Mouse (Mus musculus): ENCODE data around the gene Ppp1r14b. TPM values are rescaled to one million over a fixed set of nuclear protein-coding genes. Genes with fewer than 3 reads are reported as not detected.
A peak's percentile ranks its signal among the peaks of the same experiment; 100 is the strongest.

Ppp1r14b gene
- polyA plus RNA-seq, 1 experiment from 2014 or later: 90.8 TPM

- H3K4me1 ChIP-seq: peaks cover 61% of the 10 kb centered on the region
- peaks cover 27% of the 10 kb centered on the region for H3K36me3 ChIP-seq
- WGBS: 52% methylated on average over 21 of the region's 21 CpGs
- peak overlapping the region; percentile 86 for H3K27ac ChIP-seq (replicated peaks)
- DNase-seq (ENCODE audit: low spot score): no peak
- H3K4me3 ChIP-seq: peak overlapping the region; percentile 71
- no peaks in the 10 kb centered on the region for H3K9me3 ChIP-seq (replicated peaks)
- no peaks in the 10 kb centered on the region for H3K27me3 ChIP-seq (ENCODE audit: low read depth, poor library complexity, severe bottlenecking)
These were observed 20.7 kb downstream of the Ppp1r14b start for GRCm38 (mm10) chr19:6995255-6995991.

- peak; percentile 89 for DNase-seq (ENCODE audit: low spot score)
- Histone ChIP-seq H3K9me3 (replicated peaks) (no peaks in the 10 kb centered on the region), H3K4me1 (peaks cover 58% of the 10 kb centered on the region), H3K27me3 (ENCODE audit: low read depth, poor library complexity, severe bottlenecking) (no peaks in the 10 kb centered on the region), H3K36me3 (peaks cover 29% of the 10 kb centered on the region), H3K4me3 (peak within 1 kb of the TSS; percentile 71), H3K27ac (replicated peaks) (peak within 1 kb of the TSS; percentile 86)
- WGBS: under 1% methylated on average over 24 of the region's 24 CpGs
These were observed 21.2 kb downstream of the Ppp1r14b start, which contains the start of the genes Nudt22 and Trpt1 for GRCm38 (mm10) chr19:6996006-6996405. Gene Nudt22 (minus strand): TSS chr19:6996117. Gene Trpt1 (plus strand): TSS chr19:6996131.

- H3K4me3 ChIP-seq: 0 out of 2 replicates have a peak overlapping the region, but pooled peaks have one; percentile 71
- H3K27me3 ChIP-seq (ENCODE audit: low read depth, poor library complexity, severe bottlenecking): no peaks in the 10 kb centered on the region
- DNase-seq (ENCODE audit: low spot score): no peak
- peaks cover 46% of the 10 kb centered on the region for H3K4me1 ChIP-seq
- 0 out of 2 replicates have a peak overlapping the region, but pooled peaks have one; percentile 33 for H3K27ac ChIP-seq (replicated peaks)
- H3K36me3 ChIP-seq: peaks cover 37% of the 10 kb centered on the region
- WGBS: 80% methylated on average over 9 of the region's 9 CpGs
- no peaks in the 10 kb centered on the region for H3K9me3 ChIP-seq (replicated peaks)
These were observed 23.0 kb downstream of the Ppp1r14b start for GRCm38 (mm10) chr19:6997721-6998290.

GRCm38 (mm10) chr19:6999360-7000063 is 24.7 kb downstream of the Ppp1r14b start:
- 96% methylated on average over 19 of the region's 19 CpGs for WGBS

GRCm38 (mm10) chr19:7006892-7007593 is 32.3 kb downstream of the Ppp1r14b start:
- H3K4me3 ChIP-seq: no peak overlapping the region
- 90% methylated on average over 9 of the region's 9 CpGs for WGBS
- no peak for DNase-seq (ENCODE audit: low spot score)
- H3K9me3 ChIP-seq (replicated peaks): no peaks in the 10 kb centered on the region
- H3K27ac ChIP-seq (replicated peaks): no peak overlapping the region
- H3K4me1 ChIP-seq: no peaks in the 10 kb centered on the region
- H3K36me3 ChIP-seq: 0 out of 2 replicates have a peak, but pooled peaks cover 4% of the 10 kb centered on the region
- H3K27me3 ChIP-seq (ENCODE audit: low read depth, poor library complexity, severe bottlenecking): no peaks in the 10 kb centered on the region

More at GRCm38 (mm10) chr19:6999360-7000063, 24.7 kb downstream of the Ppp1r14b start:
- Histone ChIP-seq H3K36me3 (peaks cover 37% of the 10 kb centered on the region), H3K4me3 (no peak overlapping the region), H3K27me3 (ENCODE audit: low read depth, poor library complexity, severe bottlenecking) (no peaks in the 10 kb centered on the region), H3K4me1 (peaks cover 34% of the 10 kb centered on the region), H3K27ac (replicated peaks) (no peak overlapping the region), H3K9me3 (replicated peaks) (no peaks in the 10 kb centered on the region)
- DNase-seq (ENCODE audit: low spot score): no peak

GRCm38 (mm10) chr19:7012426-7012825 is 37.7 kb downstream of the Ppp1r14b start:
- DNase-seq (ENCODE audit: low spot score): no peak
- Histone ChIP-seq H3K9me3 (replicated peaks) (no peaks in the 10 kb centered on the region), H3K4me3 (no peak overlapping the region), H3K36me3 (peaks cover 36% of the 10 kb centered on the region), H3K27ac (replicated peaks) (no peak overlapping the region), H3K27me3 (ENCODE audit: low read depth, poor library complexity, severe bottlenecking) (no peaks in the 10 kb centered on the region), H3K4me1 (no peaks in the 10 kb centered on the region)
- WGBS: 76% methylated on average over 4 of the region's 4 CpGs

GRCm38 (mm10) chr19:7013984-7014383 is 39.2 kb downstream of the Ppp1r14b start:
- Histone ChIP-seq H3K4me3 (no peak overlapping the region), H3K27ac (replicated peaks) (no peak overlapping the region), H3K27me3 (ENCODE audit: low read depth, poor library complexity, severe bottlenecking) (no peaks in the 10 kb centered on the region), H3K4me1 (no peaks in the 10 kb centered on the region), H3K36me3 (peaks cover 52% of the 10 kb centered on the region), H3K9me3 (replicated peaks) (no peaks in the 10 kb centered on the region)
- no peak for DNase-seq (ENCODE audit: low spot score)
- 87% methylated on average over 9 of the region's 9 CpGs for WGBS

- DNase-seq (ENCODE audit: low spot score): no peak
- Histone ChIP-seq H3K27ac (replicated peaks) (no peak overlapping the region), H3K9me3 (replicated peaks) (no peaks in the 10 kb centered on the region), H3K4me3 (no peak overlapping the region), H3K4me1 (no peaks in the 10 kb centered on the region), H3K36me3 (peaks cover 58% of the 10 kb centered on the region), H3K27me3 (ENCODE audit: low read depth, poor library complexity, severe bottlenecking) (no peaks in the 10 kb centered on the region)
- WGBS: 92% methylated on average over 20 of the region's 20 CpGs
These were observed 39.8 kb downstream of the Ppp1r14b start for GRCm38 (mm10) chr19:7014481-7015135.

- Histone ChIP-seq H3K4me1 (no peaks in the 10 kb centered on the region), H3K27ac (replicated peaks) (no peak overlapping the region; the same call in 1 of the 2 replicates), H3K27me3 (ENCODE audit: low read depth, poor library complexity, severe bottlenecking) (no peaks in the 10 kb centered on the region), H3K4me3 (no peak overlapping the region), H3K9me3 (replicated peaks) (no peaks in the 10 kb centered on the region), H3K36me3 (peaks cover 84% of the 10 kb centered on the region)
- DNase-seq (ENCODE audit: low spot score): no peak
- 82% methylated on average over 12 of the region's 12 CpGs for WGBS
These were observed 43.0 kb downstream of the Ppp1r14b start for GRCm38 (mm10) chr19:7017541-7018457.

GRCm38 (mm10) chr19:7018546-7018945 is 43.8 kb downstream of the Ppp1r14b start:
- no peak overlapping the region for H3K4me3 ChIP-seq
- 94% methylated on average over 11 of the region's 11 CpGs for whole genome bisulfite sequencing
- no peak overlapping the region for H3K27ac ChIP-seq (replicated peaks)
- no peak for DNase-seq (ENCODE audit: low spot score)
- no peaks in the 10 kb centered on the region for H3K4me1 ChIP-seq
- H3K27me3 ChIP-seq (ENCODE audit: low read depth, poor library complexity, severe bottlenecking): no peaks in the 10 kb centered on the region
- H3K9me3 ChIP-seq (replicated peaks): no peaks in the 10 kb centered on the region
- peaks cover 84% of the 10 kb centered on the region for H3K36me3 ChIP-seq

GRCm38 (mm10) chr19:7019191-7019590 is 44.4 kb downstream of the Ppp1r14b start, which contains the start of gene Fermt3:
Gene Fermt3 (minus strand): TSS chr19:7019469.
- H3K27me3 ChIP-seq (ENCODE audit: low read depth, poor library complexity, severe bottlenecking): no peaks in the 10 kb centered on the region
- 87% methylated on average over 5 of the region's 5 CpGs for WGBS
- H3K4me3 ChIP-seq: no peak within 1 kb of the TSS
- H3K27ac ChIP-seq (replicated peaks): 0 out of 2 replicates have a peak within 1 kb of the TSS, but pooled peaks have one; percentile 38
- DNase-seq (ENCODE audit: low spot score): no peak
- peaks cover 84% of the 10 kb centered on the region for H3K36me3 ChIP-seq
- no peaks in the 10 kb centered on the region for H3K9me3 ChIP-seq (replicated peaks)
- no peaks in the 10 kb centered on the region for H3K4me1 ChIP-seq
